Mouse (Mus musculus): Measurements from ENCODE around the gene Mtmr14. TPM values are rescaled to one million over a fixed set of nuclear protein-coding genes. Genes with fewer than 3 reads are reported as not detected.
A peak's percentile ranks its signal among the peaks of the same experiment; 100 is the strongest.

Gene Mtmr14
- polyA plus RNA-seq, 1 experiment from 2014 or later = 49.2 TPM

- H3K36me3 ChIP-seq = peaks cover 36% of the 10 kb centered on the region
- H3K27ac ChIP-seq (replicated peaks) = peak overlapping the region; percentile 98
- no peaks in the 10 kb centered on the region for H3K27me3 ChIP-seq (ENCODE audit: low read depth, poor library complexity, severe bottlenecking)
- WGBS = under 1% methylated on average over 34 of the region's 34 CpGs
- peak; percentile 41 for DNase-seq (ENCODE audit: low spot score)
- H3K4me3 ChIP-seq = peak overlapping the region; percentile 99
- H3K9me3 ChIP-seq (replicated peaks) = no peaks in the 10 kb centered on the region
- peaks cover 36% of the 10 kb centered on the region for H3K4me1 ChIP-seq
These were observed 70.0 kb downstream of the Mtmr14 start for GRCm38 (mm10) chr6:113307481-113308121.

GRCm38 (mm10) chr6:113308141-113308540 lies 70.5 kb downstream of the Mtmr14 start:
- Histone ChIP-seq H3K27ac (replicated peaks) (peak overlapping the region; percentile 98), H3K27me3 (ENCODE audit: low read depth, poor library complexity, severe bottlenecking) (no peaks in the 10 kb centered on the region), H3K9me3 (replicated peaks) (no peaks in the 10 kb centered on the region), H3K36me3 (peaks cover 41% of the 10 kb centered on the region), H3K4me1 (peaks cover 36% of the 10 kb centered on the region), H3K4me3 (peak overlapping the region; percentile 99)
- WGBS = 44% methylated on average over 5 of the region's 5 CpGs
- no peak for DNase-seq (ENCODE audit: low spot score)

GRCm38 (mm10) chr6:113315972-113316371 lies 78.3 kb downstream of the Mtmr14 start:
- DNase-seq (ENCODE audit: low spot score) = no peak
- Histone ChIP-seq H3K27ac (replicated peaks) (no peak overlapping the region), H3K36me3 (peaks cover 100% of the 10 kb centered on the region), H3K9me3 (replicated peaks) (no peaks in the 10 kb centered on the region), H3K4me1 (no peaks in the 10 kb centered on the region), H3K4me3 (no peak overlapping the region), H3K27me3 (ENCODE audit: low read depth, poor library complexity, severe bottlenecking) (no peaks in the 10 kb centered on the region)
- WGBS = 97% methylated on average over 3 of the region's 3 CpGs

- Histone ChIP-seq H3K4me3 (peak within 1 kb of the TSS; percentile 74), H3K27me3 (ENCODE audit: low read depth, poor library complexity, severe bottlenecking) (no peaks in the 10 kb centered on the region), H3K36me3 (peaks cover 71% of the 10 kb centered on the region), H3K9me3 (replicated peaks) (no peaks in the 10 kb centered on the region), H3K4me1 (peaks cover 24% of the 10 kb centered on the region), H3K27ac (replicated peaks) (peak within 1 kb of the TSS; percentile 89)
- under 1% methylated on average over 52 of the region's 52 CpGs for WGBS
- DNase-seq (ENCODE audit: low spot score) = peak; percentile 98
These were observed 89.1 kb downstream of the Mtmr14 start, which contains the start of gene Ogg1 for GRCm38 (mm10) chr6:113326533-113327315. Gene Ogg1 (plus strand): TSS chr6:113326972.

- WGBS = 85% methylated on average over 1 of the region's 1 CpGs
- no peak overlapping the region for H3K4me3 ChIP-seq
- peaks cover 70% of the 10 kb centered on the region for H3K36me3 ChIP-seq
- H3K27me3 ChIP-seq (ENCODE audit: low read depth, poor library complexity, severe bottlenecking) = no peaks in the 10 kb centered on the region
- H3K9me3 ChIP-seq (replicated peaks) = no peaks in the 10 kb centered on the region
- peaks cover 24% of the 10 kb centered on the region for H3K4me1 ChIP-seq
- no peak for DNase-seq (ENCODE audit: low spot score)
- no peak overlapping the region for H3K27ac ChIP-seq (replicated peaks)
These were observed 91.8 kb downstream of the Mtmr14 start for GRCm38 (mm10) chr6:113329396-113329795.

GRCm38 (mm10) chr6:113330547-113330946 lies 92.9 kb downstream of the Mtmr14 start:
- WGBS = 76% methylated on average over 2 of the region's 2 CpGs

More at GRCm38 (mm10) chr6:113330547-113330946, 92.9 kb downstream of the Mtmr14 start:
- H3K27ac ChIP-seq (replicated peaks) = no peak overlapping the region
- H3K36me3 ChIP-seq = peaks cover 70% of the 10 kb centered on the region
- no peaks in the 10 kb centered on the region for H3K9me3 ChIP-seq (replicated peaks)
- no peak overlapping the region for H3K4me3 ChIP-seq
- peaks cover 22% of the 10 kb centered on the region for H3K4me1 ChIP-seq
- no peak for DNase-seq (ENCODE audit: low spot score)
- no peaks in the 10 kb centered on the region for H3K27me3 ChIP-seq (ENCODE audit: low read depth, poor library complexity, severe bottlenecking)

Other genes starting within 250 kb of the Mtmr14 start
- 73.2 and 74.9 TPM in 2 replicates for gene Thumpd3, start 191.6 kb upstream of the Mtmr14 start, polyA plus RNA-seq (2016; fragmentation: Nextera tagmentation; extraction: Ambion mirVana)
- 74.3 and 79.0 TPM in 2 replicates for gene Setd5, start 160.5 kb upstream of the Mtmr14 start, polyA plus RNA-seq (2016; fragmentation: Nextera tagmentation; extraction: Ambion mirVana)
- gene Lhfpl4, start 42.5 kb upstream of the Mtmr14 start, polyA plus RNA-seq (2016; fragmentation: Nextera tagmentation; extraction: Ambion mirVana) = 13.8 and 21.6 TPM in 2 replicates
- 0.27 and 0.38 TPM in 2 replicates for gene Cpne9, start 44.5 kb downstream of the Mtmr14 start, polyA plus RNA-seq (2016; fragmentation: Nextera tagmentation; extraction: Ambion mirVana)
- 22.4 and 26.2 TPM in 2 replicates for gene Brpf1, start 69.3 kb downstream of the Mtmr14 start, polyA plus RNA-seq (2016; fragmentation: Nextera tagmentation; extraction: Ambion mirVana)
- gene Ogg1, start 89.1 kb downstream of the Mtmr14 start, polyA plus RNA-seq (2016; fragmentation: Nextera tagmentation; extraction: Ambion mirVana) = 16.1 and 18.8 TPM in 2 replicates
- gene Camk1, start 106.1 kb downstream of the Mtmr14 start, polyA plus RNA-seq (2016; fragmentation: Nextera tagmentation; extraction: Ambion mirVana) = 47.2 and 54.3 TPM in 2 replicates
- 59.2 and 62.9 TPM in 2 replicates for gene Tada3, start 140.0 kb downstream of the Mtmr14 start, polyA plus RNA-seq (2016; fragmentation: Nextera tagmentation; extraction: Ambion mirVana)
- 379 and 381 TPM in 2 replicates for gene Arpc4, start 140.3 kb downstream of the Mtmr14 start, polyA plus RNA-seq (2016; fragmentation: Nextera tagmentation; extraction: Ambion mirVana)
- gene Ttll3, start 151.4 kb downstream of the Mtmr14 start, polyA plus RNA-seq (2016; fragmentation: Nextera tagmentation; extraction: Ambion mirVana) = 5.9 and 6.7 TPM in 2 replicates
- gene Rpusd3, start 181.5 kb downstream of the Mtmr14 start, polyA plus RNA-seq (2016; fragmentation: Nextera tagmentation; extraction: Ambion mirVana) = 36.3 and 43.4 TPM in 2 replicates
- gene Cidec, start 197.9 kb downstream of the Mtmr14 start, polyA plus RNA-seq (2016; fragmentation: Nextera tagmentation; extraction: Ambion mirVana) = not detected in 2 replicates
- gene Jagn1, start 204.7 kb downstream of the Mtmr14 start, polyA plus RNA-seq (2016; fragmentation: Nextera tagmentation; extraction: Ambion mirVana) = 90.0 and 93.5 TPM in 2 replicates
- gene Il17re, start 220.6 kb downstream of the Mtmr14 start, polyA plus RNA-seq (2016; fragmentation: Nextera tagmentation; extraction: Ambion mirVana) = 1.1 and 1.4 TPM in 2 replicates
- gene Il17rc, start 233.6 kb downstream of the Mtmr14 start, polyA plus RNA-seq (2016; fragmentation: Nextera tagmentation; extraction: Ambion mirVana) = 4.4 and 5.3 TPM in 2 replicates
- gene Creld1, start 245.5 kb downstream of the Mtmr14 start, polyA plus RNA-seq (2016; fragmentation: Nextera tagmentation; extraction: Ambion mirVana) = 43.0 and 45.4 TPM in 2 replicates

Measured in midbrain, embryonic 10.5 days (tissue).